Mouse (Mus musculus): Measurements from ENCODE around the gene Cd86. TPM values are rescaled to one million over a fixed set of nuclear protein-coding genes. Genes with fewer than 3 reads are reported as not detected.

The Cd86 gene
- polyA plus RNA-seq, 1 experiment, result 31.7 TPM

DNA sequence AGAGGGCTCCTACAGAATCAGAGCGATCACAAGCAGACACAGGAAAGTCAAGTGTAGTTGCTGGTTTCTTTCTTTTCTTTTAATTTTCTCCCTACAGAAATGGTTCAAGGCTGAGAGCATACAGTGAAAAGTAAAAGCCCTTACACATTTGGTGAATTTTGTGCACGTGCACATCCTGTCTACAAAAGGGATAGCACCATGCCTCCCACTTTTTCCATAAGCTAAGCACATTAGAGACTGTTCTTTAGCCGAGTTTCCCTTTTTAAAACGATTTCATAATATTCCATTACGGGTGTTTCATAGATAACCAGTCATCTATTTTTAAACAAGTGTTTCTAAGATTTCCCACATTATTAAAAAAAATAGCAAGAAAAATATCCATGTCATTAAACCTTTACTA lies 2.4 kb downstream of the Cd86 start:
- peak overlapping the region; percentile 78 for H3K27ac ChIP-seq (ENCODE audit: insufficient read depth, low read depth, low read length)
- TF ChIP-seq POLR2A (IDR thresholded peaks at IDR 0.05; ENCODE audit: borderline replicate concordance, low read depth, low read length), result no peak
- TF ChIP-seq CTCF (IDR thresholded peaks at IDR 0.05; ENCODE audit: low read depth, low read length), result no peak
- peaks cover 33% of the 10 kb centered on the region for H3K4me1 ChIP-seq (ENCODE audit: control insufficient read depth, insufficient read depth, low read length)
- H3K4me3 ChIP-seq (ENCODE audit: insufficient read depth, low read length), result peak overlapping the region; percentile 13; the same call in 1 of the 2 replicates

DNA sequence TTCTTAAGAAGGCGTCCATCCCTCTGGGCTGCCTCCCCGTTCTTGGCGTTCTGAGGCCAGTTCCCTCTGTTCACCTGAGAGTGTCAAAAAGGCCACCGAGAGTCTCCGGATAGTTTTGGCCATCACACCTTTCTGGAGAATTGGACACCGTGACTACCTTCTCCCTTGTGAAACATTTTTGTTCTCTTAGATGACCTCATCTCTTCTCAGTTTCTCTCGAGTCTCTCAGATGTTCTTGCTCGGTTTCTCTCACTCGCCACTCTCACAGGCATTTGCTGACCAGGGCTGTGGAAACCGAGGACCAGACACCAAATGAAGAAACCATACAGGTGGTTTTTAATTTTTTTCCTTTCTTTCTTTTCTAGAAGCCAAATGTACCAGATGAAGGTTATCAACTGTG lies 4.6 kb downstream of the Cd86 start:
- Histone ChIP-seq H3K4me3 (ENCODE audit: insufficient read depth, low read length) (no peak overlapping the region), H3K27ac (ENCODE audit: insufficient read depth, low read depth, low read length) (no peak overlapping the region), H3K4me1 (ENCODE audit: control insufficient read depth, insufficient read depth, low read length) (peaks cover 37% of the 10 kb centered on the region)
- TF ChIP-seq POLR2A (IDR thresholded peaks at IDR 0.05; ENCODE audit: borderline replicate concordance, low read depth, low read length) (no peak), CTCF (IDR thresholded peaks at IDR 0.05; ENCODE audit: low read depth, low read length) (no peak)

DNA sequence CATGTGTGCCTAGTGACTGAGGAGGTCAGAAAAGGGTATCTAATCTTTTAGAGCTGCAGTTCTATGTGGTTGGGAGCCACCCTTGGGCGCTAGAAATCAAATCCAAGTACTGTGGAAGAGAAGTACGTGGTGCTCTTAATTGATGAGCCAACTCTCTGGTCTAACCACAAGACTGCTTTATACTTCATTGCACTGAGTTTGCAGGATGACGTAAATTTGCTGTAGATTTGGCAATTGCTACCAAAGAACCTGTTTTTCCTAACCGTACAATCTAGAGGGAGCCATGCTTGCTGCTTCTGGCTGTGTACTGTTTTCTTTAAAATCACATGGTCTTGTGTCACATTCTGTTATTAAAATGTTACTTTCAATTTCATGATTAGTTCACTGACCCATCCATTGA lies 10.0 kb downstream of the Cd86 start:
- H3K4me1 ChIP-seq (ENCODE audit: control insufficient read depth, insufficient read depth, low read length), result peaks cover 27% of the 10 kb centered on the region
- peak overlapping the region; percentile 27 for H3K27ac ChIP-seq (ENCODE audit: insufficient read depth, low read depth, low read length)
- no peak overlapping the region for H3K4me3 ChIP-seq (ENCODE audit: insufficient read depth, low read length)
- TF ChIP-seq POLR2A (IDR thresholded peaks at IDR 0.05; ENCODE audit: borderline replicate concordance, low read depth, low read length), result no peak
- TF ChIP-seq CTCF (IDR thresholded peaks at IDR 0.05; ENCODE audit: low read depth, low read length), result no peak

DNA sequence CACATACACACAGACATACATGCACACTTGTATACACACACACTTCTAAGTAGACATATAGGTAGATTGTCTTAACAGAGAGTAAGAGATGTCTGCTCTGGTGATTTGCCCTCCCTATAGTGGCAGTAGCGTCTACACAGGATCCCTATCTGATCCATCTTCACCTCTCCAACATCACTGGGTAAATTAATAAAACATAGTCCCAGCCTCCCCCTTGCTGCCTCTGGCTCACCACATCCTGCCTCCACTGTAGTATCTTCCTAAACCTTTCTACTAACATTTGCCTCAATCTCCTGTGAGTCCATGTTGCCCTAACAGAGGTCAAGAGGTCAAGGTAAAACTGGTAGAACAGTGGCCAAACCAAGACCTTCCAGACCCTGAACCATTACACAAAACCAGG lies 10.7 kb downstream of the Cd86 start:
- H3K4me1 ChIP-seq (ENCODE audit: control insufficient read depth, insufficient read depth, low read length), result peaks cover 27% of the 10 kb centered on the region
- TF ChIP-seq POLR2A (IDR thresholded peaks at IDR 0.05; ENCODE audit: borderline replicate concordance, low read depth, low read length) (no peak), CTCF (IDR thresholded peaks at IDR 0.05; ENCODE audit: low read depth, low read length) (no peak)
- no peak overlapping the region for H3K4me3 ChIP-seq (ENCODE audit: insufficient read depth, low read length)
- no peak overlapping the region for H3K27ac ChIP-seq (ENCODE audit: insufficient read depth, low read depth, low read length)

DNA sequence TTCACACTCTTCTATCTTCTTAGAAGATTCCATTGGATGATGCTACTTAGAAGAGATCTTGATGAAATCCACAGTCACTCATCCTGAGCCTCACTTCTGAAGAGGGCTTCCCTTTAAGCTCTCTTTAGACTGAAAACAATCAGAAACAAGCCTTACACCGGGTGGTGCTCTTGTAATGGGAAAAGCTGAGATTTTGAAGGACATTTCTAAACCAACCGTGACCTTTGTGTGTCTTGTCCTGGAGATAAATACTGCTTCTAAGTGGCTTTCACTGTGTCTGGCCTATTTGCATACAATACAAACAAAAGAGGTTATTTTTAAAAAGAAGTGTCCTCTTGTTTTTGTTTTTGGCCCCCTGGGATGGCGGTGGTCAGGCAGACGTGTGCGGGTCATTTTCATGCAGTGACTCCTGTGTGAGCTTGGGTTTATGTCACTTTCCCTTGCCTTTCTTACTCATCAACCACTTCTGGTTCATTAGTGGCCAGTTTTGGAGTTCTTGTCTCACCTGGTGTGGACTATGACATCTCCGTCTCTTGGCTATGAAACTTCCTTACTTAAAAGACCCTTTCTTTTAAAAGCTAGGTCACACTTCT lies 14.6 kb downstream of the Cd86 start:
- Histone ChIP-seq H3K4me1 (ENCODE audit: control insufficient read depth, insufficient read depth, low read length) (peaks cover 19% of the 10 kb centered on the region), H3K27ac (ENCODE audit: insufficient read depth, low read depth, low read length) (no peak overlapping the region), H3K4me3 (ENCODE audit: insufficient read depth, low read length) (no peak overlapping the region)
- TF ChIP-seq POLR2A (IDR thresholded peaks at IDR 0.05; ENCODE audit: borderline replicate concordance, low read depth, low read length) (no peak), CTCF (IDR thresholded peaks at IDR 0.05; ENCODE audit: low read depth, low read length) (no peak)

DNA sequence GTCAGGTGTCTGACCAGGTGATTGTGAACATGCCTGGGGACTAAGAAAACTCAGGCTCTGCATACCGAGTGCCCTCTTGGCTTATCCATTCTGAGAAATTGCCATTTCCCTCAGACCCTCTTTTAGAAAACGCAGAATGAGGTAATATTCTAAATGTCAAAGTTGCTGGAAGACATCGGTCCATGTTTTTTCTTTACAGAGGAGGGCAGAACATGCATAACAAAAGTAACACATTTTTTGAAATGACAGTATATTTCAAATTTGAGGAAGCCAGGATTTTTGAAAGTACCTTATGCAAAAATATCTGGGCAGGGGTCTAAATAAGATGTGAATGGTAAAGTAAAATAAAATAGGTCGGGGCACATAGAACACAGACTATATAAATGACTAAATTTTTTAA lies 15.4 kb downstream of the Cd86 start:
- no peak overlapping the region for H3K27ac ChIP-seq (ENCODE audit: insufficient read depth, low read depth, low read length)
- peaks cover 22% of the 10 kb centered on the region for H3K4me1 ChIP-seq (ENCODE audit: control insufficient read depth, insufficient read depth, low read length)
- H3K4me3 ChIP-seq (ENCODE audit: insufficient read depth, low read length), result no peak overlapping the region
- no peak for TF ChIP-seq POLR2A (IDR thresholded peaks at IDR 0.05; ENCODE audit: borderline replicate concordance, low read depth, low read length)
- no peak for TF ChIP-seq CTCF (IDR thresholded peaks at IDR 0.05; ENCODE audit: low read depth, low read length)

DNA sequence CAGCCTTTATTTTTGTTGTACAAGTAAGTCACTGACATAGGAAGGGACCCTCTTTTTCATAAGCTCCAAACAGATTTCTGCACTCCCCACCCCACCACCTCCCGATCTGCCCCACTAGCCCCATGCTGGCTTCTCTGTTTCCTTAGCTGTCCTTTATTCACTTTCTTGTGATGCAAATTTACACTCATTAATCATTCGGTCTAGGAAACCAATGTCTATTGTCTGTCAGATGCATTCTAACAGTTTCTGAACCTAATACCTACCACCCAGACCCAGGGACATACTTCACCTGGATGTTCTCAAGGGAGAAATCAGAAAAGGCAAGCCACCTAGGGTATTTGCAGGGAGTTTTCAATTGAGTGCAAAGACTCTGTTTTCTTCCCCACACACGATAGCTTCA lies 16.6 kb downstream of the Cd86 start:
- Histone ChIP-seq H3K4me3 (ENCODE audit: insufficient read depth, low read length) (no peak overlapping the region), H3K4me1 (ENCODE audit: control insufficient read depth, insufficient read depth, low read length) (peaks cover 21% of the 10 kb centered on the region), H3K27ac (ENCODE audit: insufficient read depth, low read depth, low read length) (no peak overlapping the region)
- no peak for TF ChIP-seq CTCF (IDR thresholded peaks at IDR 0.05; ENCODE audit: low read depth, low read length)
- TF ChIP-seq POLR2A (IDR thresholded peaks at IDR 0.05; ENCODE audit: borderline replicate concordance, low read depth, low read length), result no peak

DNA sequence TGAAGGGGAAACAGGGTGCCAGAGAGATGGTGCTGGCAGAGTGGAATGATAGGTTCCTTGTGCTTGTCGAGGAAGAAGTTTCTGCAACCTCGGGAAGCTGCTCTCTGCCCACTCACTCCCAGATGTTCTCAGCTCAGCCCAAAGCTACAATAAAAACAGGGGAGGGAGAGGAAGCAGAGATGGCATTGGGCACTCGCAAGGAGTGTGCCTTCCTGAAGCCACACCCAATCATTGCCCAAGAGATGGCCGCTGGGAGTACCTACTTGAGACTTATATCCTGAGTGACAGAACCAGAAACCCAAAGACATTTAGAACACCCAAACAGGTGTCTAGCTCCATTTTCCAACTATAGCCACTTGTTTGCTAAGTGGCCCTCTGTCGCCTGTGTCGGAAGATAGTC lies 20.8 kb downstream of the Cd86 start:
- H3K4me1 ChIP-seq (ENCODE audit: control insufficient read depth, insufficient read depth, low read length), result peaks cover 45% of the 10 kb centered on the region
- TF ChIP-seq POLR2A (IDR thresholded peaks at IDR 0.05; ENCODE audit: borderline replicate concordance, low read depth, low read length), result no peak

DNA sequence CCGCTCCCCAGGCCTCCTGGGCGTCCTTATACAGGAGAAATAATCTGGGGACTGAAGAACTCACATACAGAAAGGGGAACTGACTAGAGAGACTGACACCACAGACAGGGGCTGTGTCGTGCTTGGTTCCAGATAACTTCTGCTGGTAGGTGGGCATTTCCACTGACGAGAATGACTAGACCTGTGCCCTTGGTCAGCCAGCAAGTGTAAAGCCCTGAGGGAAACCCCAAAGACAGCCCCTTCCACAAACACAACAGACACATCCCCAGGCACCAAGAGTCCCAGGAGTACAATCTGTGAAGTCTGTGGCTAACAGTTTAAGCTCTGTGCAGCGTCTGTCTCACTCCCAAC lies 23.2 kb downstream of the Cd86 start:
- Histone ChIP-seq H3K27ac (ENCODE audit: insufficient read depth, low read depth, low read length) (no peak overlapping the region), H3K4me1 (ENCODE audit: control insufficient read depth, insufficient read depth, low read length) (peaks cover 50% of the 10 kb centered on the region), H3K4me3 (ENCODE audit: insufficient read depth, low read length) (no peak overlapping the region)
- TF ChIP-seq POLR2A (IDR thresholded peaks at IDR 0.05; ENCODE audit: borderline replicate concordance, low read depth, low read length), result no peak
- no peak for TF ChIP-seq CTCF (IDR thresholded peaks at IDR 0.05; ENCODE audit: low read depth, low read length)

More for the DNA sequence above, 20.8 kb downstream of the Cd86 start:
- H3K27ac ChIP-seq (ENCODE audit: insufficient read depth, low read depth, low read length), result no peak overlapping the region
- H3K4me3 ChIP-seq (ENCODE audit: insufficient read depth, low read length), result no peak overlapping the region

DNA sequence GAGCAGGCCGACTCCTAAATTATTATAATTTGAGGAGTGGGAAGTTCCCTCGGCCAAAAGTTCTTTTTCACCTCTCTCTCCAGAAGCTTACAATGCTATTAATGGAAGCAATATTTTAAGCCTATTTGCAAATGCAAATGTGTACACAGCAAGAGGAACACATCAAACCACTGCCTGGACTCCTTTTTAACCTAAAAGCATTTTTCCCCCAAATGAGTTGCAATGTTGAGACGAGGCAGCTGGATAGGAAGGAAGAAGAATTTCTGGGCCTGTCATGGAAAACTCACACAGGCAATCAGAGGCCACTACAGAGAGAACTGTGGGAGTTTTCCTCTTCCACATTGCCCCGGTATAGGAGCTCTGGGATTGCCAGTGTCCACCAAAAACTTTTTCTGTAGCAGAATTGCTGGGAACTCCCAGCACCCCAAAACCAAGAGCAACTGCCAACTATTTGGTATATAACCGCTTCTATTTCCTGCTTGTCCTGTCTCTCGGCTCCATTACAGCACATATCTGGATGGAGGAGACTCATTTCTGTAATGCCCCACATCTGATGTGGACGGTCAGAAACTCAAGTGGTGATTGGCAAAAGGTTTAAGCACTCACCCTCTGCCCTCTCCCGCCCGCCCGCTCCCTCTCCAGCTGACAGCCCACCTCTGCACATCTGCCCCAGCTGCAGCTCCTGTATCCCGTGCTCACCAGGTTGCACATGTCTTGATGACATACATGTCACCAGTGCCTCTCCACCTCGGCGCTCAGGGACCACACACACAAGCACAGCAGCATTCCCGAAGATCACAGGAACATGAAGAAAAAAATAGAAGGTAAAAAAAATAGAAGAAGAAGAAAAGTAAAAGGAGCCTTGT lies 23.8 kb downstream of the Cd86 start:
- Histone ChIP-seq H3K27ac (ENCODE audit: insufficient read depth, low read depth, low read length) (no peak overlapping the region), H3K4me3 (ENCODE audit: insufficient read depth, low read length) (no peak overlapping the region), H3K4me1 (ENCODE audit: control insufficient read depth, insufficient read depth, low read length) (peaks cover 52% of the 10 kb centered on the region)
- TF ChIP-seq CTCF (IDR thresholded peaks at IDR 0.05; ENCODE audit: low read depth, low read length) (no peak), POLR2A (IDR thresholded peaks at IDR 0.05; ENCODE audit: borderline replicate concordance, low read depth, low read length) (no peak)

Measured in bone marrow macrophage, adult 2 months (primary cell).